Mouse (Mus musculus): ENCODE data around the gene Rffl. TPM values are rescaled to one million over a fixed set of nuclear protein-coding genes. Genes with fewer than 3 reads are reported as not detected.

Gene Rffl
- polyA plus RNA-seq, 1 experiment from 2014 or later, result 3.9 TPM

- no peaks in the 10 kb centered on the region for H3K27me3 ChIP-seq (ENCODE audit: control insufficient read depth, insufficient read depth, low read length)
- WGBS, result 84% methylated on average over 10 of the region's 10 CpGs
- H3K27ac ChIP-seq (ENCODE audit: low read depth, low read length), result no peak overlapping the region
- H3K4me3 ChIP-seq (ENCODE audit: low read depth, low read length), result no peak overlapping the region
- no peak for ATAC-seq (ENCODE audit: low read depth)
- H3K9me3 ChIP-seq (ENCODE audit: control insufficient read depth, low read length), result no peaks in the 10 kb centered on the region
- no peak overlapping the region for H3K9ac ChIP-seq (replicated peaks; ENCODE audit: low read depth, low read length)
- H3K4me1 ChIP-seq (ENCODE audit: control insufficient read depth, insufficient read depth, low read length), result peaks cover 5% of the 10 kb centered on the region; the same call in 1 of the 2 replicates
- H3K36me3 ChIP-seq (ENCODE audit: control insufficient read depth, insufficient read depth, low read length), result no peaks in the 10 kb centered on the region
- no peak overlapping the region for H3K4me2 ChIP-seq (ENCODE audit: low read depth, low read length)
Measured at GRCm38 (mm10) chr11:82865957-82866356, 5.1 kb downstream of the Rffl start.

- no peak overlapping the region for H3K27ac ChIP-seq (ENCODE audit: low read depth, low read length)
Measured at GRCm38 (mm10) chr11:82863488-82863931, 7.5 kb downstream of the Rffl start.

GRCm38 (mm10) chr11:82863059-82863458, 8.0 kb downstream of the Rffl start:
- H3K4me2 ChIP-seq (ENCODE audit: low read depth, low read length), result no peak overlapping the region
- 35% methylated on average over 2 of the region's 2 CpGs for WGBS
- H3K27ac ChIP-seq (ENCODE audit: low read depth, low read length), result no peak overlapping the region
- H3K4me1 ChIP-seq (ENCODE audit: control insufficient read depth, insufficient read depth, low read length), result peaks cover 5% of the 10 kb centered on the region; the same call in 1 of the 2 replicates
- H3K4me3 ChIP-seq (ENCODE audit: low read depth, low read length), result no peak overlapping the region
- H3K36me3 ChIP-seq (ENCODE audit: control insufficient read depth, insufficient read depth, low read length), result no peaks in the 10 kb centered on the region
- no peaks in the 10 kb centered on the region for H3K27me3 ChIP-seq (ENCODE audit: control insufficient read depth, insufficient read depth, low read length)
- no peak overlapping the region for H3K9ac ChIP-seq (replicated peaks; ENCODE audit: low read depth, low read length)
- ATAC-seq (ENCODE audit: low read depth), result no peak
- H3K9me3 ChIP-seq (ENCODE audit: control insufficient read depth, low read length), result no peaks in the 10 kb centered on the region

More at GRCm38 (mm10) chr11:82863488-82863931, 7.5 kb downstream of the Rffl start:
- Histone ChIP-seq H3K27me3 (ENCODE audit: control insufficient read depth, insufficient read depth, low read length) (no peaks in the 10 kb centered on the region), H3K4me3 (ENCODE audit: low read depth, low read length) (no peak overlapping the region), H3K9ac (replicated peaks; ENCODE audit: low read depth, low read length) (0 out of 2 replicates have a peak overlapping the region, but pooled peaks have one; percentile 7), H3K36me3 (ENCODE audit: control insufficient read depth, insufficient read depth, low read length) (no peaks in the 10 kb centered on the region), H3K4me1 (ENCODE audit: control insufficient read depth, insufficient read depth, low read length) (peaks cover 5% of the 10 kb centered on the region; the same call in 1 of the 2 replicates), H3K9me3 (ENCODE audit: control insufficient read depth, low read length) (no peaks in the 10 kb centered on the region), H3K4me2 (ENCODE audit: low read depth, low read length) (no peak overlapping the region)
- no peak for ATAC-seq (ENCODE audit: low read depth)
- WGBS, result 39% methylated on average over 4 of the region's 4 CpGs

GRCm38 (mm10) chr11:82862638-82863037, 8.4 kb downstream of the Rffl start:
- Histone ChIP-seq H3K4me2 (ENCODE audit: low read depth, low read length) (no peak overlapping the region), H3K27me3 (ENCODE audit: control insufficient read depth, insufficient read depth, low read length) (no peaks in the 10 kb centered on the region), H3K9me3 (ENCODE audit: control insufficient read depth, low read length) (no peaks in the 10 kb centered on the region), H3K9ac (replicated peaks; ENCODE audit: low read depth, low read length) (no peak overlapping the region), H3K4me3 (ENCODE audit: low read depth, low read length) (no peak overlapping the region), H3K27ac (ENCODE audit: low read depth, low read length) (no peak overlapping the region), H3K36me3 (ENCODE audit: control insufficient read depth, insufficient read depth, low read length) (no peaks in the 10 kb centered on the region), H3K4me1 (ENCODE audit: control insufficient read depth, insufficient read depth, low read length) (peaks cover 5% of the 10 kb centered on the region; the same call in 1 of the 2 replicates)
- WGBS, result 72% methylated on average over 9 of the region's 9 CpGs
- ATAC-seq (ENCODE audit: low read depth), result no peak

- Histone ChIP-seq H3K27me3 (ENCODE audit: control insufficient read depth, insufficient read depth, low read length) (no peaks in the 10 kb centered on the region), H3K4me2 (ENCODE audit: low read depth, low read length) (no peak overlapping the region), H3K4me1 (ENCODE audit: control insufficient read depth, insufficient read depth, low read length) (peaks cover 5% of the 10 kb centered on the region; the same call in 1 of the 2 replicates), H3K4me3 (ENCODE audit: low read depth, low read length) (no peak overlapping the region), H3K36me3 (ENCODE audit: control insufficient read depth, insufficient read depth, low read length) (no peaks in the 10 kb centered on the region), H3K9me3 (ENCODE audit: control insufficient read depth, low read length) (no peaks in the 10 kb centered on the region), H3K9ac (replicated peaks; ENCODE audit: low read depth, low read length) (no peak overlapping the region), H3K27ac (ENCODE audit: low read depth, low read length) (no peak overlapping the region)
- no peak for ATAC-seq (ENCODE audit: low read depth)
- 70% methylated on average over 8 of the region's 8 CpGs for WGBS
Measured at GRCm38 (mm10) chr11:82861558-82861957, 9.5 kb downstream of the Rffl start.

GRCm38 (mm10) chr11:82860759-82861158, 10.3 kb downstream of the Rffl start:
- WGBS, result 81% methylated on average over 6 of the region's 6 CpGs
- Histone ChIP-seq H3K9ac (replicated peaks; ENCODE audit: low read depth, low read length) (no peak overlapping the region), H3K9me3 (ENCODE audit: control insufficient read depth, low read length) (no peaks in the 10 kb centered on the region), H3K4me3 (ENCODE audit: low read depth, low read length) (no peak overlapping the region), H3K27ac (ENCODE audit: low read depth, low read length) (no peak overlapping the region), H3K4me2 (ENCODE audit: low read depth, low read length) (no peak overlapping the region), H3K36me3 (ENCODE audit: control insufficient read depth, insufficient read depth, low read length) (no peaks in the 10 kb centered on the region), H3K4me1 (ENCODE audit: control insufficient read depth, insufficient read depth, low read length) (peaks cover 7% of the 10 kb centered on the region; the same call in 1 of the 2 replicates), H3K27me3 (ENCODE audit: control insufficient read depth, insufficient read depth, low read length) (no peaks in the 10 kb centered on the region)
- ATAC-seq (ENCODE audit: low read depth), result no peak

GRCm38 (mm10) chr11:82857307-82857848, 13.6 kb downstream of the Rffl start:
- ATAC-seq (ENCODE audit: low read depth), result no peak
- WGBS, result 74% methylated on average over 13 of the region's 13 CpGs
- no peak overlapping the region for H3K4me2 ChIP-seq (ENCODE audit: low read depth, low read length)

GRCm38 (mm10) chr11:82856032-82856431, 15.0 kb downstream of the Rffl start:
- 0 out of 2 replicates have a peak, but pooled peaks cover 2% of the 10 kb centered on the region for H3K4me1 ChIP-seq (ENCODE audit: control insufficient read depth, insufficient read depth, low read length)
- H3K4me2 ChIP-seq (ENCODE audit: low read depth, low read length), result no peak overlapping the region
- WGBS, result 51% methylated on average over 10 of the region's 10 CpGs
- H3K36me3 ChIP-seq (ENCODE audit: control insufficient read depth, insufficient read depth, low read length), result no peaks in the 10 kb centered on the region
- no peak overlapping the region for H3K27ac ChIP-seq (ENCODE audit: low read depth, low read length)
- H3K9ac ChIP-seq (replicated peaks; ENCODE audit: low read depth, low read length), result no peak overlapping the region
- H3K9me3 ChIP-seq (ENCODE audit: control insufficient read depth, low read length), result no peaks in the 10 kb centered on the region
- H3K4me3 ChIP-seq (ENCODE audit: low read depth, low read length), result no peak overlapping the region
- H3K27me3 ChIP-seq (ENCODE audit: control insufficient read depth, insufficient read depth, low read length), result no peaks in the 10 kb centered on the region
- ATAC-seq (ENCODE audit: low read depth), result peak; percentile 56; the same call in 1 of the 2 replicates

More at GRCm38 (mm10) chr11:82857307-82857848, 13.6 kb downstream of the Rffl start:
- Histone ChIP-seq H3K9me3 (ENCODE audit: control insufficient read depth, low read length) (no peaks in the 10 kb centered on the region), H3K4me3 (ENCODE audit: low read depth, low read length) (no peak overlapping the region), H3K9ac (replicated peaks; ENCODE audit: low read depth, low read length) (no peak overlapping the region), H3K36me3 (ENCODE audit: control insufficient read depth, insufficient read depth, low read length) (no peaks in the 10 kb centered on the region), H3K27ac (ENCODE audit: low read depth, low read length) (no peak overlapping the region), H3K4me1 (ENCODE audit: control insufficient read depth, insufficient read depth, low read length) (0 out of 2 replicates have a peak, but pooled peaks cover 2% of the 10 kb centered on the region), H3K27me3 (ENCODE audit: control insufficient read depth, insufficient read depth, low read length) (no peaks in the 10 kb centered on the region)

GRCm38 (mm10) chr11:82855327-82855973, 15.6 kb downstream of the Rffl start:
- Histone ChIP-seq H3K27me3 (ENCODE audit: control insufficient read depth, insufficient read depth, low read length) (no peaks in the 10 kb centered on the region), H3K9ac (replicated peaks; ENCODE audit: low read depth, low read length) (no peak overlapping the region), H3K4me2 (ENCODE audit: low read depth, low read length) (no peak overlapping the region), H3K4me3 (ENCODE audit: low read depth, low read length) (no peak overlapping the region), H3K27ac (ENCODE audit: low read depth, low read length) (no peak overlapping the region), H3K4me1 (ENCODE audit: control insufficient read depth, insufficient read depth, low read length) (0 out of 2 replicates have a peak, but pooled peaks cover 3% of the 10 kb centered on the region), H3K36me3 (ENCODE audit: control insufficient read depth, insufficient read depth, low read length) (no peaks in the 10 kb centered on the region), H3K9me3 (ENCODE audit: control insufficient read depth, low read length) (no peaks in the 10 kb centered on the region)
- 80% methylated on average over 9 of the region's 9 CpGs for WGBS
- ATAC-seq (ENCODE audit: low read depth), result no peak
